Mouse (Mus musculus): ENCODE results near the gene St6galnac4. TPM values are rescaled to one million over a fixed set of nuclear protein-coding genes. Genes with fewer than 3 reads are reported as not detected.

St6galnac4 gene
- polyA plus RNA-seq, 1 experiment from 2014 or later: 40.6 TPM

GRCm38 (mm10) chr2:32559570-32559969 is 27.3 kb upstream of the St6galnac4 start:
- H3K36me3 ChIP-seq (ENCODE audit: control insufficient read depth, insufficient read depth): peaks cover 5% of the 10 kb centered on the region; the same call in 1 of the 2 replicates
- no peak overlapping the region for H3K27ac ChIP-seq (ENCODE audit: low read length)
- no peak for ATAC-seq (replicated peaks; ENCODE audit: extremely low read depth, insufficient read depth, low FRiP score)
- no peaks in the 10 kb centered on the region for H3K27me3 ChIP-seq (ENCODE audit: control insufficient read depth, insufficient read depth, low read length)
- WGBS: 64% methylated on average over 5 of the region's 5 CpGs
- no peak overlapping the region for H3K9ac ChIP-seq (ENCODE audit: low read length)
- no peak overlapping the region for H3K4me3 ChIP-seq (ENCODE audit: low read length)
- no peaks in the 10 kb centered on the region for H3K9me3 ChIP-seq (replicated peaks; ENCODE audit: control insufficient read depth, low read length)
- peaks cover 2% of the 10 kb centered on the region; the same call in 1 of the 2 replicates for H3K4me1 ChIP-seq (ENCODE audit: control insufficient read depth, insufficient read depth, low read length)
- H3K4me2 ChIP-seq (ENCODE audit: low read depth, low read length): no peak overlapping the region

- H3K27me3 ChIP-seq (ENCODE audit: control insufficient read depth, insufficient read depth, low read length): no peaks in the 10 kb centered on the region
- no peak overlapping the region for H3K4me3 ChIP-seq (ENCODE audit: low read length)
- WGBS: 37% methylated on average over 4 of the region's 4 CpGs
- H3K9ac ChIP-seq (ENCODE audit: low read length): peak overlapping the region; percentile 44
- no peak for ATAC-seq (replicated peaks; ENCODE audit: extremely low read depth, insufficient read depth, low FRiP score)
- H3K4me2 ChIP-seq (ENCODE audit: low read depth, low read length): no peak overlapping the region
- H3K9me3 ChIP-seq (replicated peaks; ENCODE audit: control insufficient read depth, low read length): no peaks in the 10 kb centered on the region
- peaks cover 15% of the 10 kb centered on the region for H3K4me1 ChIP-seq (ENCODE audit: control insufficient read depth, insufficient read depth, low read length)
- H3K36me3 ChIP-seq (ENCODE audit: control insufficient read depth, insufficient read depth): peaks cover 9% of the 10 kb centered on the region
- H3K27ac ChIP-seq (ENCODE audit: low read length): peak overlapping the region; percentile 33; the same call in 1 of the 2 replicates
Measured at GRCm38 (mm10) chr2:32566536-32567063, 20.3 kb upstream of the St6galnac4 start.

- H3K4me1 ChIP-seq (ENCODE audit: control insufficient read depth, insufficient read depth, low read length): peaks cover 20% of the 10 kb centered on the region
- WGBS: 45% methylated on average over 5 of the region's 5 CpGs
- no peak overlapping the region for H3K9ac ChIP-seq (ENCODE audit: low read length)
- ATAC-seq (replicated peaks; ENCODE audit: extremely low read depth, insufficient read depth, low FRiP score): no peak
- peaks cover 14% of the 10 kb centered on the region for H3K36me3 ChIP-seq (ENCODE audit: control insufficient read depth, insufficient read depth)
- H3K27me3 ChIP-seq (ENCODE audit: control insufficient read depth, insufficient read depth, low read length): no peaks in the 10 kb centered on the region
- no peak overlapping the region for H3K4me2 ChIP-seq (ENCODE audit: low read depth, low read length)
- H3K4me3 ChIP-seq (ENCODE audit: low read length): no peak overlapping the region
- no peaks in the 10 kb centered on the region for H3K9me3 ChIP-seq (replicated peaks; ENCODE audit: control insufficient read depth, low read length)
- H3K27ac ChIP-seq (ENCODE audit: low read length): no peak overlapping the region
Measured at GRCm38 (mm10) chr2:32568149-32568548, 18.7 kb upstream of the St6galnac4 start.

- H3K4me2 ChIP-seq (ENCODE audit: low read depth, low read length): no peak overlapping the region
- H3K9ac ChIP-seq (ENCODE audit: low read length): no peak overlapping the region
Measured at GRCm38 (mm10) chr2:32568941-32569340, 18.0 kb upstream of the St6galnac4 start.

GRCm38 (mm10) chr2:32570698-32571494 is 16.0 kb upstream of the St6galnac4 start, which contains the start of gene Dpm2:
Gene Dpm2, plus strand, starts transcription at chr2:32570858.
- H3K27me3 ChIP-seq (ENCODE audit: control insufficient read depth, insufficient read depth, low read length): peaks cover 4% of the 10 kb centered on the region
- peaks cover 27% of the 10 kb centered on the region for H3K4me1 ChIP-seq (ENCODE audit: control insufficient read depth, insufficient read depth, low read length)
- WGBS: 1% methylated on average over 36 of the region's 36 CpGs
- ATAC-seq (replicated peaks; ENCODE audit: extremely low read depth, insufficient read depth, low FRiP score): peak; percentile 77
- H3K9me3 ChIP-seq (replicated peaks; ENCODE audit: control insufficient read depth, low read length): no peaks in the 10 kb centered on the region
- H3K4me2 ChIP-seq (ENCODE audit: low read depth, low read length): peak within 1 kb of the TSS; percentile 95
- H3K9ac ChIP-seq (ENCODE audit: low read length): peak within 1 kb of the TSS; percentile 88
- H3K36me3 ChIP-seq (ENCODE audit: control insufficient read depth, insufficient read depth): peaks cover 11% of the 10 kb centered on the region
- peak within 1 kb of the TSS; percentile 89 for H3K4me3 ChIP-seq (ENCODE audit: low read length)
- H3K27ac ChIP-seq (ENCODE audit: low read length): peak within 1 kb of the TSS; percentile 55

More at GRCm38 (mm10) chr2:32568941-32569340, 18.0 kb upstream of the St6galnac4 start:
- Histone ChIP-seq H3K4me1 (ENCODE audit: control insufficient read depth, insufficient read depth, low read length) (peaks cover 20% of the 10 kb centered on the region), H3K36me3 (ENCODE audit: control insufficient read depth, insufficient read depth) (peaks cover 13% of the 10 kb centered on the region), H3K4me3 (ENCODE audit: low read length) (no peak overlapping the region), H3K27me3 (ENCODE audit: control insufficient read depth, insufficient read depth, low read length) (no peaks in the 10 kb centered on the region), H3K27ac (ENCODE audit: low read length) (no peak overlapping the region), H3K9me3 (replicated peaks; ENCODE audit: control insufficient read depth, low read length) (no peaks in the 10 kb centered on the region)
- ATAC-seq (replicated peaks; ENCODE audit: extremely low read depth, insufficient read depth, low FRiP score): no peak
- WGBS: 79% methylated on average over 3 of the region's 3 CpGs

GRCm38 (mm10) chr2:32572196-32572595 is 14.7 kb upstream of the St6galnac4 start:
- no peak for ATAC-seq (replicated peaks; ENCODE audit: extremely low read depth, insufficient read depth, low FRiP score)
- peaks cover 10% of the 10 kb centered on the region for H3K27me3 ChIP-seq (ENCODE audit: control insufficient read depth, insufficient read depth, low read length)
- H3K4me1 ChIP-seq (ENCODE audit: control insufficient read depth, insufficient read depth, low read length): peaks cover 24% of the 10 kb centered on the region
- H3K36me3 ChIP-seq (ENCODE audit: control insufficient read depth, insufficient read depth): peaks cover 11% of the 10 kb centered on the region
- no peak overlapping the region for H3K4me2 ChIP-seq (ENCODE audit: low read depth, low read length)
- H3K9ac ChIP-seq (ENCODE audit: low read length): no peak overlapping the region
- no peaks in the 10 kb centered on the region for H3K9me3 ChIP-seq (replicated peaks; ENCODE audit: control insufficient read depth, low read length)
- H3K4me3 ChIP-seq (ENCODE audit: low read length): no peak overlapping the region
- H3K27ac ChIP-seq (ENCODE audit: low read length): no peak overlapping the region
- 90% methylated on average over 11 of the region's 11 CpGs for WGBS

GRCm38 (mm10) chr2:32574497-32574896 is 12.4 kb upstream of the St6galnac4 start, which contains the start of gene Pip5kl1:
Gene Pip5kl1, plus strand, starts transcription at chr2:32574797.
- Histone ChIP-seq H3K36me3 (ENCODE audit: control insufficient read depth, insufficient read depth) (peaks cover 7% of the 10 kb centered on the region; the same call in 1 of the 2 replicates), H3K27me3 (ENCODE audit: control insufficient read depth, insufficient read depth, low read length) (peaks cover 23% of the 10 kb centered on the region), H3K4me3 (ENCODE audit: low read length) (peak within 1 kb of the TSS; percentile 37), H3K9me3 (replicated peaks; ENCODE audit: control insufficient read depth, low read length) (no peaks in the 10 kb centered on the region), H3K4me1 (ENCODE audit: control insufficient read depth, insufficient read depth, low read length) (peaks cover 19% of the 10 kb centered on the region), H3K9ac (ENCODE audit: low read length) (peak within 1 kb of the TSS; percentile 37; the same call in 1 of the 2 replicates), H3K4me2 (ENCODE audit: low read depth, low read length) (peak within 1 kb of the TSS; percentile 62), H3K27ac (ENCODE audit: low read length) (no peak within 1 kb of the TSS)
- no peak for ATAC-seq (replicated peaks; ENCODE audit: extremely low read depth, insufficient read depth, low FRiP score)
- 71% methylated on average over 6 of the region's 6 CpGs for WGBS

- WGBS: 4% methylated on average over 26 of the region's 26 CpGs
- H3K4me3 ChIP-seq (ENCODE audit: low read length): peak overlapping the region; percentile 37
- H3K27me3 ChIP-seq (ENCODE audit: control insufficient read depth, insufficient read depth, low read length): peaks cover 25% of the 10 kb centered on the region
- peak overlapping the region; percentile 62 for H3K4me2 ChIP-seq (ENCODE audit: low read depth, low read length)
- peaks cover 19% of the 10 kb centered on the region for H3K4me1 ChIP-seq (ENCODE audit: control insufficient read depth, insufficient read depth, low read length)
- H3K36me3 ChIP-seq (ENCODE audit: control insufficient read depth, insufficient read depth): peaks cover 7% of the 10 kb centered on the region; the same call in 1 of the 2 replicates
- H3K9me3 ChIP-seq (replicated peaks; ENCODE audit: control insufficient read depth, low read length): no peaks in the 10 kb centered on the region
- H3K27ac ChIP-seq (ENCODE audit: low read length): no peak overlapping the region
- peak overlapping the region; percentile 37; the same call in 1 of the 2 replicates for H3K9ac ChIP-seq (ENCODE audit: low read length)
- no peak for ATAC-seq (replicated peaks; ENCODE audit: extremely low read depth, insufficient read depth, low FRiP score)
Measured at GRCm38 (mm10) chr2:32574901-32575585, 11.9 kb upstream of the St6galnac4 start.

Data from heart, embryonic 16.5 days (tissue).